Mouse (Mus musculus): ENCODE measurements at regions not wholly inside any gene's neighbourhood (a gene's known extent, or its start where the extent isn't known, plus 50 kb on each side); places are given as distances from the start of the nearest gene placed in this dataset.

DNA sequence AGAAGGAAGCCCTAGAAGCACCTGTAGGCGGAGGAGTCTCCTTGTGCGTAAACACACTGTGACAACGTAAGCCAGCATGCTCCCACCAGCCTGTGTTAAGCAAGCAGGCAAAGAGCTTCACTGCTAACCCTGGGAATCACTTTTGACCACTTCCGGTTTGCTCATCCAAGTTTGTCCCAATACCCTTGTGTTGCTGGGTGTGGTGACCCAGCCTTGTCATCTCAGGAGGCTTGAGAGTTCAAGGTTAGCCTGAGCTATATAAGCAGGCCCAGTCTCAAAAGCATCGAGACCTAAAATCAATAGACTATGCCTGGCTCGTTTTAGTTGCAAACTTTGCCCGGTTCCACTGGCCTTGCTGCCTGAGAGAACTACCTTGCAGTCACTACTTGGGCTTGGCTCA lies 175.2 kb upstream of the Sall1 start:
- TF ChIP-seq POLR2A (IDR thresholded peaks at IDR 0.05; ENCODE audit: low read depth, low read length) = no peak
- no peak for TF ChIP-seq CTCF (IDR thresholded peaks at IDR 0.05; ENCODE audit: extremely low read depth, insufficient read length, insufficient replicate concordance, low read depth, low read length)

Measured in small intestine, adult 2 months (tissue).